Mouse (Mus musculus): ENCODE data around the gene Pglyrp2. TPM values are rescaled to one million over a fixed set of nuclear protein-coding genes. Genes with fewer than 3 reads are reported as not detected.

The Pglyrp2 gene
- under 1 TPM; 0.17 to 0.54 TPM for total RNA-seq (2021)
- long read RNA-seq, experiment 1 = 0 reads
- long read RNA-seq, experiment 2 = 0 reads

- DNase-seq (ENCODE audit: low spot score in 2 of 2) = no peak
Observed at GRCm38 (mm10) chr17:32424034-32424433, at the start of gene Pglyrp2. Pglyrp2 (minus strand) TSS chr17:32424167.

- DNase-seq (ENCODE audit: low spot score in 2 of 2) = no peak
Observed at GRCm38 (mm10) chr17:32472176-32472575, 48.2 kb upstream of the Pglyrp2 start.

- DNase-seq (ENCODE audit: low spot score in 2 of 2) = no peak
Observed at GRCm38 (mm10) chr17:32470795-32471194, 46.8 kb upstream of the Pglyrp2 start.

- no peak for DNase-seq (ENCODE audit: low spot score in 2 of 2)
Observed at GRCm38 (mm10) chr17:32468494-32468893, 44.5 kb upstream of the Pglyrp2 start.

GRCm38 (mm10) chr17:32454997-32455396 lies 31.0 kb upstream of the Pglyrp2 start:
- DNase-seq (ENCODE audit: low spot score in 2 of 2) = no peak

GRCm38 (mm10) chr17:32454188-32454587 lies 30.2 kb upstream of the Pglyrp2 start:
- DNase-seq (ENCODE audit: low spot score in 2 of 2) = no peak

GRCm38 (mm10) chr17:32452482-32452881 lies 28.5 kb upstream of the Pglyrp2 start, which contains the start of gene Cyp4f39:
Cyp4f39 (plus strand) TSS chr17:32452723.
- DNase-seq (ENCODE audit: low spot score in 2 of 2) = peak in 1 of 2 experiments; percentile 26

GRCm38 (mm10) chr17:32450844-32451537 lies 27.0 kb upstream of the Pglyrp2 start:
- no peak for DNase-seq (ENCODE audit: low spot score in 2 of 2)

- DNase-seq (ENCODE audit: low spot score in 2 of 2) = no peak
Observed at GRCm38 (mm10) chr17:32449042-32449441, 25.1 kb upstream of the Pglyrp2 start.

- no peak for DNase-seq (ENCODE audit: low spot score in 2 of 2)
Observed at GRCm38 (mm10) chr17:32447195-32447594, 23.2 kb upstream of the Pglyrp2 start.

- DNase-seq (ENCODE audit: low spot score in 2 of 2) = no peak
Observed at GRCm38 (mm10) chr17:32445016-32445415, 21.0 kb upstream of the Pglyrp2 start.

GRCm38 (mm10) chr17:32443245-32443644 lies 19.3 kb upstream of the Pglyrp2 start:
- no peak for DNase-seq (ENCODE audit: low spot score in 2 of 2)

- no peak for DNase-seq (ENCODE audit: low spot score in 2 of 2)
Observed at GRCm38 (mm10) chr17:32437106-32437505, 13.1 kb upstream of the Pglyrp2 start.

- DNase-seq (ENCODE audit: low spot score in 2 of 2) = no peak
Observed at GRCm38 (mm10) chr17:32435151-32435550, 11.2 kb upstream of the Pglyrp2 start.

- no peak for DNase-seq (ENCODE audit: low spot score in 2 of 2)
Observed at GRCm38 (mm10) chr17:32434324-32434723, 10.4 kb upstream of the Pglyrp2 start.

GRCm38 (mm10) chr17:32431972-32432371 lies 8.0 kb upstream of the Pglyrp2 start:
- no peak for DNase-seq (ENCODE audit: low spot score in 2 of 2)

GRCm38 (mm10) chr17:32426610-32427009 lies 2.6 kb upstream of the Pglyrp2 start:
- no peak for DNase-seq (ENCODE audit: low spot score in 2 of 2)

- no peak for DNase-seq (ENCODE audit: low spot score in 2 of 2)
Observed at GRCm38 (mm10) chr17:32420781-32421180, 3.2 kb downstream of the Pglyrp2 start.

GRCm38 (mm10) chr17:32419989-32420388 lies 4.0 kb downstream of the Pglyrp2 start:
- no peak for DNase-seq (ENCODE audit: low spot score in 2 of 2)

- DNase-seq (ENCODE audit: low spot score in 2 of 2) = no peak
Observed at GRCm38 (mm10) chr17:32416771-32417170, 7.2 kb downstream of the Pglyrp2 start.

GRCm38 (mm10) chr17:32415417-32416020 lies 8.4 kb downstream of the Pglyrp2 start:
- no peak for DNase-seq (ENCODE audit: low spot score in 2 of 2)

GRCm38 (mm10) chr17:32411898-32412297 lies 12.1 kb downstream of the Pglyrp2 start:
- no peak for DNase-seq (ENCODE audit: low spot score in 2 of 2)

- no peak for DNase-seq (ENCODE audit: low spot score in 2 of 2)
Observed at GRCm38 (mm10) chr17:32403417-32403816, 20.6 kb downstream of the Pglyrp2 start, which contains the start of gene Rasal3. Rasal3 (minus strand) TSS chr17:32403583.

All from adrenal gland, adult 18-20 months (tissue).